Mouse (Mus musculus) embryonic facial prominence, embryonic 11.5 days (tissue): ENCODE measurements around the gene Foxj1. TPM values are rescaled to one million over a fixed set of nuclear protein-coding genes. Genes with fewer than 3 reads are reported as not detected.
A peak's percentile ranks its signal among the peaks of the same experiment; 100 is the strongest.

Experiments used
- ATAC-seq: fragments of 200-750 bp; cut with Nextera tagmentation; replicated peaks from 2 replicates; pipeline ENCODE4 v1.8.0; 2017; ENCODE audit warnings: low read depth; ENCODE audit not compliant: insufficient number of reproducible peaks, low FRiP score, low TSS enrichment
- DNase-seq: peaks from one replicate; pipeline ENCODE4 v3.0.0-alpha.2; 2015; ENCODE audit warnings: low spot score
- H3K27ac ChIP-seq: fragments of 300-500 bp; sonication (generic); replicated peaks from 2 replicates; pipeline ENCODE4 v1.5.1; 2014; ENCODE audit warnings: mild to moderate bottlenecking, low read depth, low read length, control low read depth
- H3K27me3 ChIP-seq: fragments of 300-500 bp; sonication (generic); 2 replicates; pipeline ENCODE4 v1.6.1; 2014; ENCODE audit warnings: mild to moderate bottlenecking, low read length, moderate library complexity, mixed read lengths; ENCODE audit not compliant: control insufficient read depth, insufficient read depth
- H3K36me3 ChIP-seq: fragments of 300-500 bp; sonication (generic); replicated peaks from 2 replicates; pipeline ENCODE4 v1.6.1; 2014; ENCODE audit warnings: low read depth, mild to moderate bottlenecking, low read length, moderate library complexity, mixed read lengths; ENCODE audit not compliant: control insufficient read depth, insufficient read depth
- H3K4me1 ChIP-seq: fragments of 300-500 bp; sonication (generic); 2 replicates; pipeline ENCODE4 v1.6.1; 2014; ENCODE audit warnings: low read length, mixed read lengths; ENCODE audit not compliant: control insufficient read depth, insufficient read depth
- H3K4me2 ChIP-seq: fragments of 300-500 bp; sonication (generic); 2 replicates; pipeline ENCODE4 v1.6.1; 2014; ENCODE audit warnings: low read depth, mild to moderate bottlenecking, control low read depth, low read length, moderate library complexity
- H3K4me3 ChIP-seq: fragments of 300-500 bp; sonication (generic); 2 replicates; pipeline ENCODE4 v1.5.1; 2014; ENCODE audit warnings: low read depth, low read length, control low read depth
- H3K9ac ChIP-seq: fragments of 300-500 bp; sonication (generic); replicated peaks from 2 replicates; pipeline ENCODE4 v1.6.1; 2014; ENCODE audit warnings: mild to moderate bottlenecking, control low read depth, low read length
- H3K9me3 ChIP-seq: fragments of 300-500 bp; sonication (generic); replicated peaks from 2 replicates; pipeline ENCODE4 v1.6.1; 2016; ENCODE audit warnings: mild to moderate bottlenecking, low read length, inconsistent platforms, mixed read lengths; ENCODE audit not compliant: control insufficient read depth
- WGBS: fragments of 180-500 bp; shearing (Covaris S2); extraction: QIAGEN DNeasy Blood & Tissue Kit; methylation state at CpG from one replicate; pipeline ENCODE4 v1.1.7; 2014; 5-methylcytosine and 5-hydroxymethylcytosine counted together
- polyA plus RNA-seq: library from polyadenylated mRNA; unstranded; fragments of >200 nt; fragmentation: Nextera tagmentation; extraction: Ambion mirVana; gene quantifications from 2 replicates; pipeline ENCODE4 v1.2.1, GENCODE M21; 2014

The Foxj1 gene
- polyA plus RNA-seq, 1 experiment from 2014 or later, result 0.79 TPM

GRCm38 (mm10) chr11:116282089-116282488 is 53.1 kb downstream of the Foxj1 start:
- Histone ChIP-seq H3K4me2 (no peak overlapping the region), H3K27ac (no peak overlapping the region), H3K9me3 (no peaks in the 10 kb centered on the region), H3K4me1 (peaks cover 5% of the 10 kb centered on the region; the same call in 1 of the 2 replicates), H3K9ac (no peak overlapping the region), H3K27me3 (peaks cover 40% of the 10 kb centered on the region), H3K36me3 (no peaks in the 10 kb centered on the region), H3K4me3 (peak overlapping the region; percentile 27; the same call in 1 of the 2 replicates)
- ATAC-seq, result no peak
- WGBS, result 1% methylated on average over 11 of the region's 11 CpGs
- peak; percentile 62 for DNase-seq

- DNase-seq (no peak), ATAC-seq (no peak)
- H3K9me3 ChIP-seq, result no peaks in the 10 kb centered on the region
- H3K4me1 ChIP-seq, result peaks cover 5% of the 10 kb centered on the region; the same call in 1 of the 2 replicates
- peaks cover 40% of the 10 kb centered on the region for H3K27me3 ChIP-seq
- H3K4me3 ChIP-seq, result peak overlapping the region; percentile 27
- H3K36me3 ChIP-seq, result no peaks in the 10 kb centered on the region
- H3K27ac ChIP-seq, result no peak overlapping the region
- H3K4me2 ChIP-seq, result peak overlapping the region; percentile 43
- H3K9ac ChIP-seq, result peak overlapping the region; percentile 39; the same call in 1 of the 2 replicates
- 2% methylated on average over 18 of the region's 18 CpGs for WGBS
Observed at GRCm38 (mm10) chr11:116281671-116282070, 53.5 kb downstream of the Foxj1 start.

- Histone ChIP-seq H3K4me3 (peak within 1 kb of the TSS; percentile 27), H3K9me3 (no peaks in the 10 kb centered on the region), H3K36me3 (no peaks in the 10 kb centered on the region), H3K27me3 (peaks cover 40% of the 10 kb centered on the region), H3K9ac (peak within 1 kb of the TSS; percentile 39; the same call in 1 of the 2 replicates), H3K4me2 (peak within 1 kb of the TSS; percentile 43), H3K4me1 (peaks cover 5% of the 10 kb centered on the region; the same call in 1 of the 2 replicates), H3K27ac (no peak within 1 kb of the TSS)
- WGBS, result 7% methylated on average over 46 of the region's 48 CpGs
- DNase-seq, result peak; percentile 20
- ATAC-seq, result no peak
Observed at GRCm38 (mm10) chr11:116280751-116281663, 54.2 kb downstream of the Foxj1 start, which contains the start of gene Galr2. TSS of gene Galr2 (plus strand) at chr11:116280939.

Other genes starting within 250 kb of the Foxj1 start
- 47.0 and 49.6 TPM in 2 replicates for gene Wbp2, start 248.4 kb downstream of the Foxj1 start, polyA plus RNA-seq
- 3.4 and 4.5 TPM in 2 replicates for gene Trim47, start 208.2 kb downstream of the Foxj1 start, polyA plus RNA-seq
- gene Trim65, start 204.3 kb downstream of the Foxj1 start, polyA plus RNA-seq, result 1.2 and 1.8 TPM in 2 replicates
- gene Mrpl38, start 196.5 kb downstream of the Foxj1 start, polyA plus RNA-seq, result 101 and 102 TPM in 2 replicates
- 20.3 and 25.9 TPM in 2 replicates for gene Fbf1, start 167.2 kb downstream of the Foxj1 start, polyA plus RNA-seq
- gene Ten1, start 136.5 kb downstream of the Foxj1 start, polyA plus RNA-seq, result 54.7 and 59.2 TPM in 2 replicates
- 22.1 and 22.4 TPM in 2 replicates for gene Acox1, start 136.4 kb downstream of the Foxj1 start, polyA plus RNA-seq
- 0.73 and 0.88 TPM in 2 replicates for gene Evpl, start 97.3 kb downstream of the Foxj1 start, polyA plus RNA-seq
- 78.7 and 80.5 TPM in 2 replicates for gene Srp68, start 61.2 kb downstream of the Foxj1 start, polyA plus RNA-seq
- gene Galr2, start 54.5 kb downstream of the Foxj1 start, polyA plus RNA-seq, result 0.11 and 0.52 TPM in 2 replicates
- 64.1 and 64.2 TPM in 2 replicates for gene Exoc7, start 28.2 kb downstream of the Foxj1 start, polyA plus RNA-seq
- gene Rnf157, start 77.6 kb upstream of the Foxj1 start, polyA plus RNA-seq, result 15.8 and 15.9 TPM in 2 replicates
- 63.6 and 68.4 TPM in 2 replicates for gene Ubald2, start 98.7 kb upstream of the Foxj1 start, polyA plus RNA-seq
- gene Qrich2, start 130.8 kb upstream of the Foxj1 start, polyA plus RNA-seq, result 0.31 TPM in 1 of 2 replicates, not detected in the other
- 171 and 182 TPM in 2 replicates for gene Prpsap1, start 158.8 kb upstream of the Foxj1 start, polyA plus RNA-seq
- gene Sphk1, start 195.5 kb upstream of the Foxj1 start, polyA plus RNA-seq, result 5.0 and 7.2 TPM in 2 replicates
- 17.2 and 17.4 TPM in 2 replicates for gene Ube2o, start 246.0 kb upstream of the Foxj1 start, polyA plus RNA-seq